Mouse (Mus musculus): ENCODE results near the gene Fmnl2.

The Fmnl2 gene

GRCm38 (mm10) chr2:52885071-52885470 lies 27.4 kb downstream of the Fmnl2 start:
- no peak for TF ChIP-seq GATA4 (IDR thresholded peaks at IDR 0.05; ENCODE audit: insufficient replicate concordance, low read length)

- no peak for TF ChIP-seq GATA4 (IDR thresholded peaks at IDR 0.05; ENCODE audit: insufficient replicate concordance, low read length)
Observed at GRCm38 (mm10) chr2:52887281-52887680, 29.6 kb downstream of the Fmnl2 start.

- TF ChIP-seq GATA4 (IDR thresholded peaks at IDR 0.05; ENCODE audit: insufficient replicate concordance, low read length), result no peak
Observed at GRCm38 (mm10) chr2:52891115-52891514, 33.5 kb downstream of the Fmnl2 start.

DNA sequence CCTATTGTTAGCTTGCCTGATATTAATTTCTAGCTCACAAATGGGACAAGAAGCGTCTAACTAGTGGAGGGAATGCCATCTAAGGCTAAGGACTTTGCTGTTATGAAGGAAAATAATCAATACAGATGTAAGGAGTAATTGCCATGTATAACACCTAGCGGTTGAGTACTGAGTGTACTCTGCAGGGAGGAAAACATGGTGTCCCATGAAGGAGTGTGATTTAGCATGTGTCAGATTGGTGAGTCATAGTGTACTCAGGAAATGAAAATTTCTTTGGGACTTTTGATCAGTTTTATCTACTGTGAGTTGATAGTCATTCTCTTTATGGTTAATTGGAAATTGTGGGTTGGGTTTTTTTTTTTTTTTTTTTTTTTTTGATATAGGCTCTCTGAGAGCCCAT lies 34.1 kb downstream of the Fmnl2 start:
- no peak for TF ChIP-seq GATA4 (IDR thresholded peaks at IDR 0.05; ENCODE audit: insufficient replicate concordance, low read length)

DNA sequence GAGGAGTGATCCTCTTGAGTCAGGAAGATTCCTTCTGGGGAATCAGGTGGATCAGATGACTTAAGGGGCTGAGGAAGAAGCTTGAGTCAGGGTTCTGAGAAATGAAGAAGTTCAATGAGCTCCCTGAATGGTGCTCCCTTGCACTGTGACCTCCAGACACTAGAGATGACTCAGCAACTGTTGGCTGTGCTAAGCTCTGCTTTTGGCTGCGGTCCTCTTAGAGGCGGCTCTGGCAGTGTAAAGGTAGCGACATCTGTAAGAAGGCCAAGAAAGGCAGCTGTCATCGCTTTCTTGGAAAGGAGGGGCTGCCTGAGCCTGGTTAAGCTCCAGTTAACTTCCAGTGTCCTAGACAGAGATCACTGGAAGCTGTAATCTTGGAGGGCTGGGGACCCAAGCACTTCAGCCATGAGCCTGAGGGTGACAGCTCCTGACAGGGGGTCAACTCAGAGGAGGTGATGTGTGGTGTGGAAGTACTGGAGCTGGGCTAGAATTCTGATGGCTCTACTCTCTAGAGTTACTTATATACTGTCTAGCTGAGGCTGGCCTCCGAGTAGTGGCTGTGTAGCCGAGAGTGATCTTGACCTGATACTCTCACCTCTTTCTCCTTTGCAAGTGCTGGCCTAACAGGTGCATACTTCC lies 37.4 kb downstream of the Fmnl2 start:
- no peak for TF ChIP-seq GATA4 (IDR thresholded peaks at IDR 0.05; ENCODE audit: insufficient replicate concordance, low read length)

GRCm38 (mm10) chr2:52896995-52897394 lies 39.3 kb downstream of the Fmnl2 start:
- TF ChIP-seq GATA4 (IDR thresholded peaks at IDR 0.05; ENCODE audit: insufficient replicate concordance, low read length), result no peak

GRCm38 (mm10) chr2:52900780-52901179 lies 43.1 kb downstream of the Fmnl2 start:
- TF ChIP-seq GATA4 (IDR thresholded peaks at IDR 0.05; ENCODE audit: insufficient replicate concordance, low read length), result no peak

DNA sequence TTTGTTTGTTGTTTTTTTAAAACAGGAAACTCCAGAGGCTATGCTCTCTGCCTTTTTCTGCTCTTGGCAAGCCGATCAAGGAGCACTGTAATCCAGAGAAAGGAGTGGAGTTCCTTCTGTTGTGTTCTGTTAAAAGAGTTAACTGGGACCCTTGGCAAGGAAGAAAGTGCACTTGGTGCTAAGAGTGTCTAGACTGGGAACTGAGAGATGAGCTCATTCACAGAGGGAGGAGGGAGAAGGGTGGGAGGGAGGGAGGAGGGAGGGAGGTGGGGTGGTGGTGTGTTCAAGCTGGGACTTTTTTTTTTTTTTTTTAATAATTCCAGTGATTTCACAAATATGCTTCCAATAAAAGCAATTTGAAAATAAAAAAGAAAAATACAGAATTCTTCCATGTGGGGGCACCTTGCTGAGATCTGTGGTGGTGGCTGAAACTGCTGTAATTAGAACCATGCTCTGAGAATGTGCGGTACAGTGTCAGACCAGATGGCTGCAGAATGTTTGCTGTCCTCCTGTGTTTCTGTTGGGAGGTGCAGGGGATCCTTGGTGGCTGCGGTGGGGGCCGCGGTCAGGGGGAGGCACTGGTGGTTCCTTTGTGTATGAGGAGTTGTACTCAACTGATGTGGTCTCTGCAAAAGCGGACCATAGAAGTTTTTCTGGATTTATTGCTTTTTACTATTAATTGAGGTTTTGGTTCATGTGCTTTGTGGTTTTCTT lies 43.8 kb downstream of the Fmnl2 start:
- TF ChIP-seq GATA4 (IDR thresholded peaks at IDR 0.05; ENCODE audit: insufficient replicate concordance, low read length), result no peak

DNA sequence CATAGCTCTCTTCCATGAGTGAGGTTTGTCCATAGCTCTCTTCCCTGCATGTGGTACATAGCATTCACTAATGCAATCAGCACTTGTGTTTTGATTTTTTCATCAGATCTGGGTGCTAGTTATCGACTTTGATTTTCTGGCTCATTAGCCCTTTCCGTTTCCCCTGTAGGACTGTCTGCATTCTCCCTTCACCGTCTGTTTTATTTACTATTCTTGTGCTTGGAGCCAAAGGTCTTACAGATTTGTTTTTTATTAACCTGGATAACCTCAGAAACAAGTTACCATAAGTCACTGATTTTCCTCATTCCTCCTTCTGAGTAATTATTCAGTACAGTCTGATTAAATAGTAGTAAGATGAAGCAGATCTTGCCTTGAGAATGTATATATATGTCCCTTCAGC lies 44.8 kb downstream of the Fmnl2 start:
- TF ChIP-seq GATA4 (IDR thresholded peaks at IDR 0.05; ENCODE audit: insufficient replicate concordance, low read length), result no peak

- no peak for TF ChIP-seq GATA4 (IDR thresholded peaks at IDR 0.05; ENCODE audit: insufficient replicate concordance, low read length)
Observed at GRCm38 (mm10) chr2:52903228-52903963, 45.7 kb downstream of the Fmnl2 start.

DNA sequence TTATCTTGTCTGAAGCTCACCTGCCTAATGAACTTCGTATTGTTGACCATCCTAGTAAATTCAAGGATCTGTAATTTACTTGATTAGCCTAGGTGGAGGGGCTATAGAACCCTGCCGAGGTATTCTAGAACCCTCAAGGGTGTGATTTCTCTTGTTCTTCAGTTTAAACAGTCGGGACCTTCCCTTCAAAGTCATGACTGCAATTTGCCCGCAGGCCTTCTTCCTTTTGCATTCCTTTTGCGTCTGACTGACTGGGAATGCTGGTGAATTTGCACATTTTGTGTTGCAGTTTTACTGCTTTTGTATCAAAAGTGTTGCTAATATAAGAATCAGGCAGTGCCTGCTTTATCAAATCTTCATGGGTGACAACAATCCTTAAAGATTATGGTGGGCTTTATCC lies 46.9 kb downstream of the Fmnl2 start:
- no peak for TF ChIP-seq GATA4 (IDR thresholded peaks at IDR 0.05; ENCODE audit: insufficient replicate concordance, low read length)

- no peak for TF ChIP-seq GATA4 (IDR thresholded peaks at IDR 0.05; ENCODE audit: insufficient replicate concordance, low read length)
Observed at GRCm38 (mm10) chr2:52913311-52913710, 55.7 kb downstream of the Fmnl2 start.

DNA sequence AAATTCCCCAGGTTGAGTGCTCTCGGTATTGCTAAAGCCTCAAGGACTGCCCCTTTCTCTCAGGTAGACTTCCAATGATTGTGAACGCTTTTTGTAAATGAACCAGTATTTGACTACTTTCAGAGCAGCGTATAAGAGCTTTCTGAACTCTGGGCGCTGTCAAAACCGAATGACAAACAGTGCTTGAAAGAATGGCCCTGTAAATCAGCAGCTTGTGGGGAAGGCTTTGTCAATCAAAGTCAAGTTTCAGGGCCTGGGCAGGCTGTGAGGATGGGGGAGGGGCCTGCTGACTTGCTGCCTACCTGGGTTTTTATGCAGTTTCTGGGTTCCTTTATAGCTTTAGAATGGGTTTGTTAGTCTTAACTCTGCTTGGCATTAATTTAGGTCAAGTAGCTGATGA lies 56.1 kb downstream of the Fmnl2 start:
- no peak for TF ChIP-seq GATA4 (IDR thresholded peaks at IDR 0.05; ENCODE audit: insufficient replicate concordance, low read length)

DNA sequence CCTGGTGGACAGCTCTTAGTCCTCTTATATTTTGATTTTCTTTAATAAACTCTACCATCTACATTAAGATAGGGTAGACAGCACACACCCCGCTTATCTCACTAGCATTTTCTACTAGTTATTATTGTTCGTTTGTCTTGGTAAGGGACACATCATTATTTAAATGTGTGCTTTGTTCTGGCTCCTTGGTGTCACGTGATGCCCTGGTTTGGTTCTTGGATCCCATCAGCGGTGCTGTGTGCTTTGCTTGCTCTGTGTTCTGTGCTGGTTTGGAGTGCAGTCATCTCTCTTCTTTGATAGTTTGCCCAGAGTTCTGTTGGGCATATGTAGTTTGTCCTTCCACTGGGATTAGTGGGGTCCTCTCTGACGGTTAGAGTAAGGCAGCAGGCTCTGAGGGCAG lies 57.9 kb downstream of the Fmnl2 start:
- TF ChIP-seq GATA4 (IDR thresholded peaks at IDR 0.05; ENCODE audit: insufficient replicate concordance, low read length), result no peak

- TF ChIP-seq GATA4 (IDR thresholded peaks at IDR 0.05; ENCODE audit: insufficient replicate concordance, low read length), result 0 out of 2 replicates have a peak, but pooled peaks have one; percentile 18
Observed at GRCm38 (mm10) chr2:52918094-52918493, 60.4 kb downstream of the Fmnl2 start.
